Mouse (Mus musculus) limb, embryonic 15.5 days (tissue): ENCODE measurements at regions not wholly inside any gene's neighbourhood (a gene's known extent, or its start where the extent isn't known, plus 50 kb on each side); places are given as distances from the start of the nearest gene placed in this dataset.

Experiments used
- ATAC-seq: fragments of 200-750 bp; cut with Nextera tagmentation; 2 replicates; pipeline ENCODE4 v1.8.0; 2017; ENCODE audit warnings: low read depth, moderate TSS enrichment; ENCODE audit not compliant: insufficient number of reproducible peaks, low FRiP score, low TSS enrichment
- H3K27ac ChIP-seq: fragments of 300-500 bp; sonication (generic); 2 replicates; pipeline ENCODE4 v1.5.1; 2015; ENCODE audit warnings: moderate library complexity, mild to moderate bottlenecking, inconsistent platforms
- H3K27me3 ChIP-seq: fragments of 300-500 bp; sonication (generic); 2 replicates; pipeline ENCODE4 v1.6.1; 2015; ENCODE audit warnings: inconsistent platforms
- H3K36me3 ChIP-seq: fragments of 300-500 bp; sonication (generic); 2 replicates; pipeline ENCODE4 v1.6.1; 2015; ENCODE audit warnings: inconsistent platforms
- H3K4me1 ChIP-seq: fragments of 300-500 bp; sonication (generic); 2 replicates; pipeline ENCODE4 v1.6.1; 2015; ENCODE audit warnings: inconsistent platforms
- H3K4me2 ChIP-seq: fragments of 300-500 bp; sonication (generic); 2 replicates; pipeline ENCODE4 v1.6.1; 2015; ENCODE audit warnings: mild to moderate bottlenecking, inconsistent platforms
- H3K4me3 ChIP-seq: fragments of 300-500 bp; sonication (generic); 2 replicates; pipeline ENCODE4 v1.5.1; 2015; ENCODE audit warnings: mild to moderate bottlenecking, inconsistent platforms
- H3K9ac ChIP-seq: fragments of 300-500 bp; sonication (generic); 2 replicates; pipeline ENCODE4 v1.6.1; 2015; ENCODE audit warnings: inconsistent platforms
- H3K9me3 ChIP-seq: fragments of 300-500 bp; sonication (generic); 2 replicates; pipeline ENCODE4 v1.6.1; 2016; ENCODE audit warnings: inconsistent platforms
- WGBS: fragments of 180-500 bp; shearing (Covaris S2); methylation state at CpG from one replicate; pipeline ENCODE4 v1.1.7; 2015; 5-methylcytosine and 5-hydroxymethylcytosine counted together

DNA sequence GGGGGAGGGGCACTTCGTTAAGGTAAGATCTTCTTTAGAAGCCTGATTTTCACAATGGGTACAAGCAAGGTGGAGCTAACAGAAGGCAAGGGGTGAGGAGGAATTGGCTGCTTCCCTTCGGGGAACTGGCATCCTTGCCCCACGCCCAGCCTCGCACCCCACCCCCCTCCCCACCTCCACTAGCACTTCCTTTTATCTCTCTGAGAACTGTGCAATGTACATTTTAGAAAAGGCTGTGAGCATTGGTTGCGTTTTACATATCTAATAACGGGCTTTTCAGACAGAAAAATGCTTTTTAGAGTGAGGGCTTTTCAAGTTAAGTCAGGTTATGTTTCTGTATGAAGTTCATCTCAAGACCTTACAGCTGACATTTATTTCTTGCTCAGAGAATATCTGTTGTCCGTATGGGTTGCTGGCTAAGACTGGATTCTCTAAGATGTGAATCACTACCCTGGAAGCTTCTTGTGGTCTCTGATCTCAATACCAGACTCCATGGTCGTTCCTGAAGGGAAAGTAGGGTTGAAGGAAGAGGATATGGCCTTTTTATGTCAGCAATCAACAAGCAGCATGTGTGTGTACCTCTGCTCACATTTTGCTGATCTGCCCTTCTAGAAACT, 199.1 kb downstream of the Klf6 start:
- 27% methylated on average over 8 of the region's 8 CpGs for WGBS
- H3K4me3 ChIP-seq = no peak overlapping the region
- no peak for ATAC-seq
- no peaks in the 10 kb centered on the region for H3K9me3 ChIP-seq
- peaks cover 7% of the 10 kb centered on the region; the same call in 1 of the 2 replicates for H3K4me1 ChIP-seq
- H3K9ac ChIP-seq = no peak overlapping the region
- 0 out of 2 replicates have a peak overlapping the region, but pooled peaks have one; percentile 10 for H3K4me2 ChIP-seq
- no peaks in the 10 kb centered on the region for H3K27me3 ChIP-seq
- peak overlapping the region; percentile 63 for H3K27ac ChIP-seq
- H3K36me3 ChIP-seq = no peaks in the 10 kb centered on the region

DNA sequence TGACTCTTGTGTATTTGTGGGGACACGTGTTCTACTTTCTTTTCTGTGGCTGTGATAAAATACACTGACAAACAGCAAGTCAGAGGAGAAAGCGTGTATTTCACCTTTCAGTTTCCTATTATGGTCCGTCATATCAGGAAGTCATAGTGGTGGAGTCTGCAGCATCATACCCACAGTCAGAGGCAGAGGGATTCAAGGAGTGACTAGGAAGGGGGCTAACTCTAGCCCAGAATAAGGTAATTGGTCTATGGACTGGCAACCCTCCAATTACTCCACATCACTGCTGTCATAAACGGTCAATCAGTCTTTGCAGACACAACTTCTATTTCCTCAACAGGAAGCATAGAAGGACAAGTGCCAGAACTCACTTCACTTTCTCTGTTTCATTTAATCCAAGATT, 201.0 kb downstream of the Klf6 start:
- H3K4me1 ChIP-seq = peaks cover 7% of the 10 kb centered on the region; the same call in 1 of the 2 replicates
- no peaks in the 10 kb centered on the region for H3K27me3 ChIP-seq
- ATAC-seq = no peak
- no peak overlapping the region for H3K4me3 ChIP-seq
- no peaks in the 10 kb centered on the region for H3K36me3 ChIP-seq
- no peaks in the 10 kb centered on the region for H3K9me3 ChIP-seq
- no peak overlapping the region for H3K27ac ChIP-seq
- H3K4me2 ChIP-seq = no peak overlapping the region
- H3K9ac ChIP-seq = no peak overlapping the region
- 74% methylated on average over 4 of the region's 4 CpGs for WGBS

DNA sequence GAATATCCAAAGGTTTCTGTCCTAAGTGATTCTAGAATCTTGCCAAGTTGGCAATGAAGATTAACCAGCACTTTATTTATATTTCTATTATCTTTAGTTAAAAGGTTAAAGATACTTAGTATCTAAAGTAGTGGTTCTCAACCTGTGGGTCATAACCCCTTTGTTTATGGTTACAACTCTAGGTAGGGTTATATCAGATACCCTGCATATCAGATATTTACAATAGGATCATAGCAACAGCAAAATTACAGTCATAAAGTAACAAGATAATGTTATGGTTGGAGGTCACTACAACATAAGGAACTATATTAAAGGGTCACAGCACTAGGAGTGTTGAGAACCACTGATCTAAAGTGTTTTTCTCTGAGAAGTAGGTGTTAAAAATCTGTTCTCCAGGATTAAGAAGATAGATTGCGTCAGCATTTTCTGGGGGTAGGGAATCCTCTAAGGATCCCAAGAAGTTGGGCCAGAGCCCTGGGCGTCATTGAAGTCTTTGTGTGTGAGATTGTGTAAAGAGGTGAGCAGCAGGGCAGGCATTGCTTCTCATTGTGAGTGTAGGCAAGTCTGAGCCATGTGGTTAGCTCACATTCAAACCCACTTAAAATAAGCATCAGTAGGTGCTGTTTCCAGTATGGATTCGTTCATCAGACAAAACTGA, 201.6 kb downstream of the Klf6 start:
- no peaks in the 10 kb centered on the region for H3K9me3 ChIP-seq
- 75% methylated on average over 3 of the region's 3 CpGs for WGBS
- no peaks in the 10 kb centered on the region for H3K27me3 ChIP-seq
- ATAC-seq = no peak
- no peaks in the 10 kb centered on the region for H3K36me3 ChIP-seq
- peaks cover 7% of the 10 kb centered on the region; the same call in 1 of the 2 replicates for H3K4me1 ChIP-seq
- no peak overlapping the region for H3K4me2 ChIP-seq
- no peak overlapping the region for H3K4me3 ChIP-seq
- no peak overlapping the region for H3K27ac ChIP-seq
- H3K9ac ChIP-seq = no peak overlapping the region

DNA sequence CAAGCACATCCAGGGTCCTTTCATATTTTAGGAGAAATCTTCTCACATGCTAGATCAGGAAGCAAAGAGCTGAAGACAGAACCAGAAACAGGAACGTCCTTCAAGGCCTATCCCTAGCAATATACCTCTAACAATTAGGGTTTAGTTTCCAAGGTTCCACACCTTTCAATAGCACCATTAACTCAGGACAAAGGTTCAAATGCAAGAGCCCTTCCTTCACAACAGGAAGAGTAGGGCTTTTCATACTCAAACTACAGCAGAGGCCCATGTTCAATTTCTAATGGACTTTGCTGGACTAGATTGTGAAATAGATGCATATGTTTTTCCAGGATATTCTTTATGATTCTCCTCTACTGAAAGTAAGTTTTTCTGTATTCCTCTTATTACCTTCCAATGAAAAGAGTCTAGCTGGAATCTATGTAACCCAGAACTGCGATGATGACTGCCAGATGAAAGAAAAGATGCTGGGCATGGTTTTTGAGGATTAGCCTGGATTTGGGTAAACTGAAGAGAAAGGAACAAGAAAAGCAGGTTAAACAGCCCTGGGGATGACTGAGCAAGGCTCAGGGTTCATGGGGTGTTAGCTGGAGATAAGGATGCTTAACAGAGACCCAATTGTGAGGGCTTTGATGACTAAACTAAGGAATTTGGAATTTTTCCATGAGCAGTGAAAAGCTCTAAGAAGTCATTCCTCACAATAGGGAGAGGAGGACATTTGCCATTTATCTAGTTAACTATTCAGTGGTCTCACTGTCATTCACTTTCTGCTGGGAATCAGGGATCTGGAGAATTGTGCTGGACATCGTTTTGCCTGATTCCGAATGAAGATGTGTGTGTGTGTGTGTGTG, 215.9 kb downstream of the Klf6 start:
- WGBS = 79% methylated on average over 4 of the region's 4 CpGs
- H3K36me3 ChIP-seq = no peaks in the 10 kb centered on the region
- no peak overlapping the region for H3K27ac ChIP-seq
- no peaks in the 10 kb centered on the region for H3K4me1 ChIP-seq
- no peak overlapping the region for H3K4me2 ChIP-seq
- no peaks in the 10 kb centered on the region for H3K9me3 ChIP-seq
- H3K4me3 ChIP-seq = no peak overlapping the region
- H3K9ac ChIP-seq = no peak overlapping the region
- no peaks in the 10 kb centered on the region for H3K27me3 ChIP-seq
- ATAC-seq = no peak

DNA sequence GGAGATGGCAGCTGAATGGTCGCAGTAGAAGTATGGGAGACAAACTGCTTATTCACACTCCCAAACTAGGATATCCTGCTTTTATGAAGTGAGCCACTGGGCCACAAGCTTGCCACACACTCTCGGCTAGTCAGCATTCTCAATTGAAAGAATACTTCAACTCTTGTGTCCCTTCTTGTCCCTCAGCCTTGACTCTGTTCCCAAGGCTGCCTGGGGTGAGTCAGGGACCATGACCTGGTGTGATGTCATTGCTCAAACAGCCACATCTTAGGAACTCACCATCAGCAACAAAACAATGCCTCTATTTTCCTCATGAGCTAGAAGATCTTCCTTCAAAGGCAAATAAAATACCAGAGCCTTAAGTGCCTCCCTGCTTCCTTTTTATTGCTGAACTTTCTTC, 224.6 kb downstream of the Klf6 start:
- Histone ChIP-seq H3K4me3 (no peak overlapping the region), H3K36me3 (no peaks in the 10 kb centered on the region), H3K27me3 (no peaks in the 10 kb centered on the region), H3K4me2 (no peak overlapping the region), H3K27ac (no peak overlapping the region), H3K9me3 (no peaks in the 10 kb centered on the region), H3K4me1 (no peaks in the 10 kb centered on the region), H3K9ac (no peak overlapping the region)
- 73% methylated on average over 2 of the region's 2 CpGs for WGBS
- no peak for ATAC-seq

DNA sequence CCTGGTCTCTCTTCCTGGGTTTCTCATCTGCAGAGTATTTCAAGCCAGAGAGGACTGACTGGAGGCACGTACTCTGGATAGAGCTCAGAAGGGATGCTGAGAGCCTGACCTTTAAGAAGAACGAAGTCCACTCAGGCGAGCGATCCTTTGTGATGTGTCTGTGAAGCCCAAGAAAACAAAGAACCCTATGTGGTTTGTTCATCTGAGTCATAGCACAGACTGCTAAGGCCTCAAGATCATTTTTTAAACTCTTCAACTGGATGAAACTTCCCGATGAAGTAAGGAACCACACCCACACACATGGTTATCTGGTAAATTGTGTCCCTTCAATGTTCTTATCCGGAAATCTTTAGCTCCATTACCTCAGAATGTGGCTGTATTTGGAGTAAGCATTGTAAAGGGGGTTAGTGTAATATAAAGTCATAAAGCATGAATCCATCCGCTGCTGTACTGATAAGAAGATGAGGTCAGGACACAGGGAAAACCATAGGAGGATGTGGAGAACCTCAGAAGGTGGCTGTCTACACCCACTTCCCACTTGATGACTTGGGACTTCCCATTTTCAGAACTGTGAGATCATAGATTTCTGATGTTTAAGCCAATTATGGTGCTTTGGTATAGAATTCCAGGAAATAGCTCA, 247.9 kb downstream of the Klf6 start:
- H3K27ac ChIP-seq = no peak overlapping the region
- H3K36me3 ChIP-seq = no peaks in the 10 kb centered on the region
- H3K4me3 ChIP-seq = no peak overlapping the region
- H3K27me3 ChIP-seq = no peaks in the 10 kb centered on the region
- no peak overlapping the region for H3K4me2 ChIP-seq
- no peak overlapping the region for H3K9ac ChIP-seq
- H3K9me3 ChIP-seq = no peaks in the 10 kb centered on the region
- WGBS = 85% methylated on average over 7 of the region's 7 CpGs
- H3K4me1 ChIP-seq = no peaks in the 10 kb centered on the region
- no peak for ATAC-seq

DNA sequence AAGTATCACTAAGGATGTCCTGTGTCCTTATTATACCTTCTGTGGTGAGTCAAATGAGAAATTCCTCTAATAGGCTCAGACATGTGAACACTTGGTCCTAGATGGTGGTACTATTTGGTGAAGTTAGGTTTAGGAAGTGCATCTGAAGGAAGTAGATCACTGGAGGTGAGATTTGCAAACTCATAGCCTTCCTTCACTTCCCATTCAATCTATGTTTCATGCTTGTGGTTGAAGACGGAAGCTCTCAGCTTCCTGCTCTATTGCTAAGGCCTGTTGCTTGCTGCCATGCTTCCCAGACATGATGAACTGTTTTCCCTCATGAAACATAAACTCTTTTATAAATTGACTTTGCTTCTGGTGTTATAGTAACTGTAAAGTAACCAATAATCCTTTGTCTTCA, 258.4 kb downstream of the Klf6 start:
- H3K4me3 ChIP-seq = no peak overlapping the region
- no peak overlapping the region for H3K27ac ChIP-seq
- WGBS = 90% methylated on average over 1 of the region's 1 CpGs

DNA sequence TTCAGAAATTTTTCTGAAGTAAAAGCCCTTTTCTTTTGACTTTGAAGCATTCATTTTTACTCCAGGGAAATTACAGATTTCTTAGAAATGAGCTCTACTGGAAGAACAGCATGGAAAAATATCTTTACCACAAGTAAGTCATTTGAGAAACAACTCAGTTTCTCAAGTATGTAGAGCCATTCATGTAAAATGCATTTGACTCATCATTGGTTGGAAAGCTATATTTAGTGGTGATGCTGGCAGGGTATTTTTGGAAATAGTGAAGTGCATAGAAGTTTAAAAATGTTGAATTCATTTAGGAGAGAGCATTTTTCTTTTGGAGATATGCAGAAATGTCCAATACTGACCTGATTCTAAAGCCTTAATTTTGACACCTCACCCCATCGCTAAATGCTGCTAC, 266.0 kb downstream of the Klf6 start:
- Histone ChIP-seq H3K36me3 (no peaks in the 10 kb centered on the region), H3K27ac (no peak overlapping the region), H3K9ac (no peak overlapping the region), H3K9me3 (no peaks in the 10 kb centered on the region), H3K27me3 (no peaks in the 10 kb centered on the region), H3K4me3 (no peak overlapping the region), H3K4me1 (no peaks in the 10 kb centered on the region), H3K4me2 (no peak overlapping the region)
- 88% methylated on average over 1 of the region's 1 CpGs for WGBS
- ATAC-seq = no peak

More for the DNA sequence above, 258.4 kb downstream of the Klf6 start:
- H3K9me3 ChIP-seq = no peaks in the 10 kb centered on the region
- H3K9ac ChIP-seq = no peak overlapping the region
- no peak overlapping the region for H3K4me2 ChIP-seq
- no peaks in the 10 kb centered on the region for H3K4me1 ChIP-seq
- no peaks in the 10 kb centered on the region for H3K27me3 ChIP-seq
- no peaks in the 10 kb centered on the region for H3K36me3 ChIP-seq
- ATAC-seq = no peak

DNA sequence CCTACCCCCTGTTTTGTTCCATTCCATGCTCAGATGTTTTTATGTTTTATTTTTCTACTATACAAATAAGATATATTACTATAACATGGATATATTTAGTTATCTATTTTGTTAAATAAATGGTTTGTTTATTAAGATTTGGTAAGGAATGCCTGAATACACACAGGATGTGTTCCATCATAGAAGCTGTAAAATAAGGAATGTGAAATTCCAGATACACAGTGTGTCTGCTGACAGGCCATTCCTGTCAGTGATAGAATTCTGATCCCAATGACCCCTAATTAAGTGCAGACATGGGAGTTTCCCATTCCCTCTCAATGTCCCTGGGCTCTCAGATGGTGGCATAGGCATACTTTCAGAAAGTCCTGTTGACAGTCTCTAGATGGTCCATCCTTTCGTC, 267.6 kb downstream of the Klf6 start:
- Histone ChIP-seq H3K27me3 (no peaks in the 10 kb centered on the region), H3K4me1 (no peaks in the 10 kb centered on the region), H3K36me3 (no peaks in the 10 kb centered on the region), H3K9ac (no peak overlapping the region), H3K27ac (no peak overlapping the region), H3K9me3 (no peaks in the 10 kb centered on the region), H3K4me3 (no peak overlapping the region), H3K4me2 (no peak overlapping the region)
- WGBS = 78% methylated on average over 1 of the region's 1 CpGs
- no peak for ATAC-seq

DNA sequence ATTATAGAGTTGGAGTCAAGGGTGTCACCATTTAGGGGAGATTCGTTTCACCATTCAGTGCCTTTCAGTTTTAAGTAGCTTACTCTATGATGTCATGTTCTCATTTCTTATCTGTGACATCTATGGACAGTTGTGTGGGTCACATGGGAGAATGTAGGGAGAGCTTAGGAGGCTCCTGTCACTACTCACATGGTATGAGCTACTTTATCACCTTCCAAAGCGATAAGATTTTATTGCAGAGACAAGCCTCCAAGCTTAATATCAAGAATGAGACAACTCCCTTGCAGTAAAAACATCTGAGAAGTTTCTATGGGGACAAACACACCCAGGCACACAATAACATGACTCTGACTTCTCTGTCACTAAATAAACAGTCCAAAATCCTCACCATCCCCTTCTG, 270.1 kb downstream of the Klf6 start:
- Histone ChIP-seq H3K9me3 (no peaks in the 10 kb centered on the region), H3K9ac (no peak overlapping the region), H3K4me1 (no peaks in the 10 kb centered on the region), H3K27me3 (no peaks in the 10 kb centered on the region), H3K27ac (no peak overlapping the region), H3K4me2 (no peak overlapping the region), H3K4me3 (no peak overlapping the region), H3K36me3 (no peaks in the 10 kb centered on the region)
- 64% methylated on average over 2 of the region's 2 CpGs for WGBS
- no peak for ATAC-seq

DNA sequence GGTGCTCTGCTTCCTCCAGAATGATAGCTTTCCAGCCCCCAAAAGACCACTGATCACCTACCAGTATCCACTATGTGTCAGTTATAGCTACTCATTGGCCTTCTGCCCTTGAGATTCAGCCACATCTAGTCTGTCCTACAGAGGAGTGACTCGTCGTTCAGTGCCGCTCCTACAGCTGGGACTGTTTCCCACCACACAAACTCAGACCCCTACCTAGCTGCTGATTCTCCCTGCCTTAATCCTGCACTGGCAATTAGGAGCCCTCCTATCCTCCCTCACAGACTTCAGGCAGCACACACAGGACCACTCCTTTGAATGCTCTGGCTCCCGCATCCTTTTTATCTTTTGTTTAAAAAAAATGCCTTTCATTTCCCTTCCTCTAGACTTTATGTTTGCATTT, 275.9 kb downstream of the Klf6 start:
- Histone ChIP-seq H3K4me1 (no peaks in the 10 kb centered on the region), H3K27me3 (no peaks in the 10 kb centered on the region), H3K9me3 (no peaks in the 10 kb centered on the region), H3K4me3 (no peak overlapping the region), H3K4me2 (no peak overlapping the region), H3K9ac (no peak overlapping the region), H3K27ac (no peak overlapping the region), H3K36me3 (no peaks in the 10 kb centered on the region)
- ATAC-seq = no peak
- WGBS = 36% methylated on average over 4 of the region's 4 CpGs

DNA sequence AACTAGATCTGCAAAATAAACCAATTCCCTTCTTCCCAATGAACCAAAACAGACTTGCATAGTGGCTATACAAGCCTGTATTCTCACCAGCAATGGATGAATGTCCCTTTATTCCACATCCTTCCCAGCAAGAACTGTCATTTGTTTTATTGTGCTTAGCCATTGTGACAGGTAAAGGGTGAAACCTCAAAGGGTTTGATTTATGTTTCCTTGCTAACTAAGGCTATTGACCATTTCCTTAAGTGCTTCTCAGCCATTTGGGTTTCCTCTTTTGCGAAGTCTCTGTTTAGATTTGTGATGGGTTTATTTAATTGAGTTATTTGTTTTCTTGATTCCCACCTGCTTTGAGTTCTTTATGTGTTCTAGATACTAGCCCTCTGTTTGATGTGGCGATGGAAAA, 281.5 kb downstream of the Klf6 start:
- Histone ChIP-seq H3K4me1 (no peaks in the 10 kb centered on the region), H3K9me3 (no peaks in the 10 kb centered on the region), H3K27me3 (no peaks in the 10 kb centered on the region), H3K36me3 (no peaks in the 10 kb centered on the region), H3K4me3 (no peak overlapping the region), H3K9ac (no peak overlapping the region), H3K4me2 (no peak overlapping the region), H3K27ac (no peak overlapping the region)
- ATAC-seq = no peak
- 53% methylated on average over 2 of the region's 2 CpGs for WGBS
